Comparison of ENCODE assay signal across 15 mouse cellular contexts in the genomic region with DNA sequence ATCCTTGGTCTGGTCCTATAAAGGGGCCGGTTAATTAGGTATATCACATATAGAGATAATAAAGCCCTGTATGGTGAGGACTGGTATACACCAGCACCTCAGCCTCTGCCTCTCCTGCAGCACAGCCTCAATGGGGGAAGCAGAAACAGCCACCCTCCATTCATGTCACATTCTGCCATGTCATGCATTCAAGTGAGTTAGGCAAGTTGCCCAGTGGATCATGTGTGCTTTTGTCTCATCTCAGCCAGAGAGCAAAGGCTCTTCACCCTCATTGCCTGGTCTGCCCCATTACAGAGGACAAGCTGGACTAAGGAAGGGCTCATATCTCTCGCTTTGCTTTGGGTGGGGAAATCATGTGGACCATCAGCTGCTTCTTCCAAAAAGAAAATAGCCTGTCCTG.
DNase-seq lines count a peak whose midpoint lies in the region; ATAC-seq lines count a peak whose summit lies in the region.
"Had no signal": no experiment of that assay in that cellular context is flagged by ENCODE, and none has a peak within 500 bp of the region (broad histone marks: within the 10 kb centered on the region; RNA-seq: fewer than 3 reads in every experiment).

No protein-coding gene starts in this region.

- ATAC-seq in forebrain, embryonic 14.5 days: no peak
- no peak for ATAC-seq in forebrain, embryonic 11.5 days (replicated peaks; ENCODE audit: low FRiP score)
- peak; percentile 49 to 50; a peak in 3 of 4 replicates for ATAC-seq in hematopoietic stem cell, adult 5-6 weeks (replicated peaks in 1 of 2; ENCODE audit: insufficient read depth in 1 of 2, low FRiP score in 2 of 2, low TSS enrichment in 1 of 2, low read depth in 1 of 2, poor library complexity in 2 of 2, severe bottlenecking in 2 of 2)
- ATAC-seq: intestine, postnatal 0 days; midbrain, embryonic 15.5 days had no signal

- no peak overlapping the region; the same call in 1 of the 2 replicates for H3K9ac ChIP-seq in forebrain, embryonic 14.5 days (ENCODE audit: low read length)
- no peak overlapping the region for H3K9ac ChIP-seq in forebrain, embryonic 11.5 days (ENCODE audit: low read length)
- H3K9ac ChIP-seq: liver, embryonic 13.5 days; midbrain, embryonic 15.5 days had no signal

- H3K27me3 ChIP-seq in forebrain, embryonic 14.5 days (replicated peaks; ENCODE audit: control insufficient read depth, insufficient read depth, low read length): no peaks in the 10 kb centered on the region
- H3K27me3 ChIP-seq in forebrain, embryonic 11.5 days (ENCODE audit: control insufficient read depth, insufficient read depth, low read length): no peaks in the 10 kb centered on the region
- H3K27me3 ChIP-seq in embryonic facial prominence, embryonic 10.5 days (replicated peaks; ENCODE audit: low read depth, poor library complexity, severe bottlenecking): no peaks in the 10 kb centered on the region
- H3K27me3 ChIP-seq: liver, embryonic 13.5 days; midbrain, embryonic 15.5 days had no signal

- no peaks in the 10 kb centered on the region for H3K36me3 ChIP-seq in forebrain, embryonic 14.5 days (ENCODE audit: control insufficient read depth, insufficient read depth, low read length)
- no peaks in the 10 kb centered on the region for H3K36me3 ChIP-seq in forebrain, embryonic 11.5 days (ENCODE audit: control insufficient read depth, insufficient read depth, low read length)
- H3K36me3 ChIP-seq in embryonic facial prominence, embryonic 10.5 days (replicated peaks): no peaks in the 10 kb centered on the region
- H3K36me3 ChIP-seq: G1E; liver, embryonic 13.5 days; midbrain, embryonic 15.5 days had no signal

- H3K27ac ChIP-seq in forebrain, embryonic 14.5 days (ENCODE audit: low read depth, low read length): no peak overlapping the region
- no peak overlapping the region for H3K27ac ChIP-seq in forebrain, embryonic 11.5 days (ENCODE audit: low read depth, low read length)
- H3K27ac ChIP-seq in embryonic facial prominence, embryonic 10.5 days (replicated peaks): no peak overlapping the region
- H3K27ac ChIP-seq: left cerebral cortex, adult 2 months; liver, embryonic 13.5 days; midbrain, embryonic 15.5 days had no signal

- H3K4me1 ChIP-seq in forebrain, embryonic 14.5 days (ENCODE audit: control insufficient read depth, insufficient read depth, low read length): no peaks in the 10 kb centered on the region
- peaks cover 4% of the 10 kb centered on the region; the same call in 1 of the 2 replicates for H3K4me1 ChIP-seq in forebrain, embryonic 11.5 days (replicated peaks; ENCODE audit: control insufficient read depth, insufficient read depth, low read length)
- peaks cover 27% of the 10 kb centered on the region for H3K4me1 ChIP-seq in embryonic facial prominence, embryonic 10.5 days
- H3K4me1 ChIP-seq: midbrain, embryonic 15.5 days had no signal

- no peaks in the 10 kb centered on the region for H3K9me3 ChIP-seq in forebrain, embryonic 14.5 days (replicated peaks; ENCODE audit: control insufficient read depth, low read length)
- H3K9me3 ChIP-seq in forebrain, embryonic 11.5 days (ENCODE audit: control insufficient read depth, low read length): no peaks in the 10 kb centered on the region; the same call in 1 of the 2 replicates
- no peaks in the 10 kb centered on the region for H3K9me3 ChIP-seq in embryonic facial prominence, embryonic 10.5 days
- H3K9me3 ChIP-seq: G1E; liver, embryonic 13.5 days; midbrain, embryonic 15.5 days had no signal

- 79% methylated on average over 2 of the region's 2 CpGs for WGBS in forebrain, embryonic 14.5 days
- 88% methylated on average over 2 of the region's 2 CpGs for WGBS in forebrain, embryonic 11.5 days
- WGBS in embryonic facial prominence, embryonic 10.5 days: 87% methylated on average over 2 of the region's 2 CpGs

- DNase-seq in forebrain, embryonic 14.5 days (ENCODE audit: low spot score): peak; percentile 75
- DNase-seq in forebrain, embryonic 11.5 days (ENCODE audit: low spot score): no peak
- peak; percentile 78 for DNase-seq in kidney, adult 9 months
- no peak for DNase-seq in kidney, adult 18-20 months
- DNase-seq in adipocyte (ENCODE audit: low spot score): peak; percentile 69
- no peak for DNase-seq in embryonic facial prominence, embryonic 10.5 days (ENCODE audit: low spot score)
- DNase-seq in left cerebral cortex, adult 9 months (ENCODE audit: low spot score in 2 of 2): no peak
- DNase-seq: gastrocnemius, postnatal 36 days; liver, embryonic 13.5 days had no signal

- no peak overlapping the region for H3K4me3 ChIP-seq in forebrain, embryonic 14.5 days (ENCODE audit: low read depth, low read length)
- H3K4me3 ChIP-seq in forebrain, embryonic 11.5 days (ENCODE audit: low read depth, low read length): no peak overlapping the region
- H3K4me3 ChIP-seq in embryonic facial prominence, embryonic 10.5 days: no peak overlapping the region
- H3K4me3 ChIP-seq: erythroblast, embryonic 14.5 days; left cerebral cortex, adult 2 months; liver, embryonic 13.5 days; midbrain, embryonic 15.5 days had no signal

- H3K4me2 ChIP-seq in forebrain, embryonic 14.5 days (ENCODE audit: low read length): no peak overlapping the region
- H3K4me2 ChIP-seq in forebrain, embryonic 11.5 days (ENCODE audit: low read depth, low read length, severe bottlenecking): no peak overlapping the region
- H3K4me2 ChIP-seq: liver, embryonic 13.5 days; midbrain, embryonic 15.5 days had no signal

Comparison
In these comparisons a context has a peak if more than half of its experiments do, and no peak if none do; other contexts are left out.
1. DNase-seq: peak in forebrain, embryonic 14.5 days (single experiment), kidney, adult 9 months (single experiment) and adipocyte (single experiment); none in forebrain, embryonic 11.5 days (single experiment), kidney, adult 18-20 months (single experiment), embryonic facial prominence, embryonic 10.5 days (single experiment) and left cerebral cortex, adult 9 months (0 of 2).
2. ATAC-seq: peak in hematopoietic stem cell, adult 5-6 weeks (2 of 2); none in forebrain, embryonic 14.5 days (single experiment) and forebrain, embryonic 11.5 days (single experiment).